Mouse (Mus musculus) CH12.LX (cell line): ENCODE results near the gene 1700042G07Rik. TPM values are rescaled to one million over a fixed set of nuclear protein-coding genes. Genes with fewer than 3 reads are reported as not detected.

Experiments
- DNase-seq: peaks from one replicate; pipeline ENCODE4 v3.0.0-alpha.2; 2013; ENCODE audit errors: extremely low read depth
- H3K27ac ChIP-seq: 2 replicates; pipeline ENCODE4 v1.5.1; 2012; ENCODE audit warnings: low read depth, mild to moderate bottlenecking, control low read depth, moderate library complexity; ENCODE audit not compliant: insufficient read depth
- H3K27me3 ChIP-seq: replicated peaks from 2 replicates; pipeline ENCODE3; 2012; ENCODE audit warnings: inconsistent platforms
- H3K36me3 ChIP-seq, 2 experiments: replicated peaks in 1 of 2; 2 replicates each; pipeline versions ENCODE3 to v1.6.1; 2012; ENCODE audit warnings: inconsistent platforms in 1 of 2, low read length in 1 of 2, mild to moderate bottlenecking in 1 of 2, mixed read lengths in 1 of 2, moderate library complexity in 1 of 2; ENCODE audit not compliant: control insufficient read depth in 1 of 2, insufficient read depth in 1 of 2
- H3K4me1 ChIP-seq, 2 experiments: 2 replicates each; pipeline ENCODE4 v1.6.1; 2012; ENCODE audit warnings: inconsistent platforms in 1 of 2, moderate library complexity in 1 of 2; ENCODE audit not compliant: insufficient read depth in 2 of 2, control insufficient read depth in 1 of 2
- H3K4me2 ChIP-seq: 2 replicates; pipeline ENCODE4 v1.6.1; 2012; ENCODE audit warnings: low read depth, mild to moderate bottlenecking, control low read depth; ENCODE audit not compliant: poor library complexity, insufficient read depth, severe bottlenecking
- H3K4me3 ChIP-seq, 3 experiments: fragments of 150-350 bp in 1 of 3; sonication (generic) in 1 of 3; replicated peaks in 1 of 3; 2 replicates each; pipeline versions ENCODE3 to v1.5.1; 2011 to 2012; ENCODE audit warnings: low read depth in 2 of 3, low read length in 2 of 3, mild to moderate bottlenecking in 2 of 3, moderate library complexity in 2 of 3, control low read depth in 1 of 3, improper control_type of control experiment in 1 of 3, inconsistent platforms in 1 of 3, mixed read lengths in 1 of 3; ENCODE audit not compliant: poor library complexity in 1 of 3
- H3K79me2 ChIP-seq: replicated peaks from 2 replicates; pipeline ENCODE4 v1.6.1; 2012; ENCODE audit warnings: mild to moderate bottlenecking, moderate library complexity; ENCODE audit not compliant: control insufficient read depth, poor library complexity, insufficient read depth, severe bottlenecking; ENCODE audit errors: extremely low read depth
- H3K9ac ChIP-seq: 2 replicates; pipeline ENCODE4 v1.6.1; 2012; ENCODE audit warnings: low read depth, mild to moderate bottlenecking, control low read depth, moderate library complexity; ENCODE audit not compliant: insufficient read depth
- H3K9me3 ChIP-seq: replicated peaks from 2 replicates; pipeline ENCODE3; 2012; ENCODE audit warnings: low read length, inconsistent platforms, mixed read lengths
- BHLHE40 ChIP-seq: IDR thresholded peaks from 2 replicates; pipeline ENCODE4 v1.6.1; 2011; ENCODE audit warnings: mild to moderate bottlenecking, low read depth, low read length, improper control_type of control experiment
- CHD1 ChIP-seq: IDR thresholded peaks from 2 replicates; pipeline ENCODE4 v1.6.1; 2012; ENCODE audit warnings: low read depth, low read length, improper control_type of control experiment, inconsistent platforms
- EP300 ChIP-seq: IDR thresholded peaks from 2 replicates; pipeline ENCODE4 v1.6.1; 2011; ENCODE audit warnings: low read length, improper control_type of control experiment
- ETS1 ChIP-seq: conservative IDR thresholded peaks from 2 replicates; pipeline ENCODE4 v1.6.1; 2012; ENCODE audit warnings: low read depth, mild to moderate bottlenecking, inconsistent platforms, low read length, improper control_type of control experiment, moderate library complexity
- GABPA ChIP-seq: IDR thresholded peaks from 2 replicates; pipeline ENCODE4 v1.6.1; 2012; ENCODE audit warnings: low read depth, low read length, improper control_type of control experiment, inconsistent platforms; ENCODE audit not compliant: insufficient replicate concordance
- HCFC1 ChIP-seq: IDR thresholded peaks from 2 replicates; pipeline ENCODE4 v1.6.1; 2012; ENCODE audit warnings: low read depth, mild to moderate bottlenecking, inconsistent platforms, low read length, improper control_type of control experiment
- IRF4 ChIP-seq: IDR thresholded peaks from 2 replicates; pipeline ENCODE4 v1.6.1; 2014; ENCODE audit warnings: low read depth, mild to moderate bottlenecking, inconsistent platforms, low read length, improper control_type of control experiment
- JUN ChIP-seq: IDR thresholded peaks from 2 replicates; pipeline ENCODE4 v1.6.1; 2011; ENCODE audit warnings: low read depth, mild to moderate bottlenecking, low read length, improper control_type of control experiment, moderate library complexity; ENCODE audit not compliant: insufficient read depth
- JUND ChIP-seq: conservative IDR thresholded peaks from 2 replicates; pipeline ENCODE4 v1.6.1; 2011; ENCODE audit warnings: low read depth, low read length, improper control_type of control experiment
- KAT2A ChIP-seq: IDR thresholded peaks from 2 replicates; pipeline ENCODE4 v1.6.1; 2012; ENCODE audit warnings: low read length, improper control_type of control experiment, inconsistent platforms; ENCODE audit not compliant: insufficient replicate concordance
- MAFK ChIP-seq: IDR thresholded peaks from 2 replicates; pipeline ENCODE4 v1.6.1; 2011; ENCODE audit warnings: low read length, improper control_type of control experiment; ENCODE audit not compliant: insufficient replicate concordance
- MAX ChIP-seq: IDR thresholded peaks from 2 replicates; pipeline ENCODE4 v1.6.1; 2011; ENCODE audit warnings: low read length, improper control_type of control experiment
- MEF2A ChIP-seq: IDR thresholded peaks from 2 replicates; pipeline ENCODE4 v1.6.1; 2014; ENCODE audit warnings: low read depth, mild to moderate bottlenecking, inconsistent platforms, low read length, improper control_type of control experiment, borderline replicate concordance
- MXI1 ChIP-seq: IDR thresholded peaks from 2 replicates; pipeline ENCODE4 v1.6.1; 2011; ENCODE audit warnings: mild to moderate bottlenecking, low read depth, low read length, improper control_type of control experiment
- NRF1 ChIP-seq: IDR thresholded peaks from 2 replicates; pipeline ENCODE4 v1.6.1; 2014; ENCODE audit warnings: low read depth, mild to moderate bottlenecking, inconsistent platforms, low read length, improper control_type of control experiment, moderate library complexity
- PAX5 ChIP-seq: IDR thresholded peaks from 2 replicates; pipeline ENCODE4 v1.6.1; 2012; ENCODE audit warnings: low read length, inconsistent platforms, mixed read lengths
- POLR2A ChIP-seq: IDR thresholded peaks from 2 replicates; pipeline ENCODE4 v1.6.1; 2011; ENCODE audit warnings: low read depth, mild to moderate bottlenecking, improper control_type of control experiment, low read length
- POLR2AphosphoS2 ChIP-seq: IDR thresholded peaks from 2 replicates; pipeline ENCODE4 v1.6.1; 2011; ENCODE audit warnings: low read depth, low read length, improper control_type of control experiment
- SIN3A ChIP-seq: IDR thresholded peaks from 2 replicates; pipeline ENCODE4 v1.6.1; 2012; ENCODE audit warnings: low read length, improper control_type of control experiment, inconsistent platforms
- SMC3 ChIP-seq: IDR thresholded peaks from 2 replicates; pipeline ENCODE4 v1.6.1; 2011; ENCODE audit warnings: low read depth, low read length, improper control_type of control experiment
- TBP ChIP-seq: conservative IDR thresholded peaks from 2 replicates; pipeline ENCODE4 v1.6.1; 2011; ENCODE audit warnings: low read depth, low read length, improper control_type of control experiment
- TCF12 ChIP-seq: IDR thresholded peaks from 2 replicates; pipeline ENCODE4 v1.6.1; 2014; ENCODE audit warnings: low read depth, mild to moderate bottlenecking, inconsistent platforms, low read length, improper control_type of control experiment
- UBTF ChIP-seq: IDR thresholded peaks from 2 replicates; pipeline ENCODE4 v1.6.1; 2012; ENCODE audit warnings: low read depth, mild to moderate bottlenecking, inconsistent platforms, low read length, improper control_type of control experiment, moderate library complexity
- USF1 ChIP-seq: IDR thresholded peaks from 2 replicates; pipeline ENCODE4 v1.6.1; 2014; ENCODE audit warnings: low read depth, mild to moderate bottlenecking, inconsistent platforms, low read length, improper control_type of control experiment
- USF2 ChIP-seq: conservative IDR thresholded peaks from 2 replicates; pipeline ENCODE4 v1.6.1; 2011; ENCODE audit warnings: low read depth, low read length, improper control_type of control experiment
- ZC3H11A ChIP-seq: IDR thresholded peaks from 2 replicates; pipeline ENCODE4 v1.6.1; 2012; ENCODE audit warnings: low read depth, mild to moderate bottlenecking, inconsistent platforms, low read length, improper control_type of control experiment
- ZKSCAN1 ChIP-seq: IDR thresholded peaks from 2 replicates; pipeline ENCODE4 v1.6.1; 2012; ENCODE audit warnings: low read depth, inconsistent platforms, low read length, improper control_type of control experiment, borderline replicate concordance
- ZMIZ1 ChIP-seq: IDR thresholded peaks from 2 replicates; pipeline ENCODE4 v1.6.1; 2012; ENCODE audit warnings: low read depth, mild to moderate bottlenecking, inconsistent platforms, low read length, improper control_type of control experiment
- ZNF384 ChIP-seq: IDR thresholded peaks from 2 replicates; pipeline ENCODE4 v1.6.1; 2012; ENCODE audit warnings: low read depth, low read length, improper control_type of control experiment, inconsistent platforms
- dilution Hi-C: fragments of 300-500 bp; cut with MboI; formaldehyde crosslinking; loops from 2 replicates; pipeline ENCODE4 v1.14.3; 2020; ENCODE audit warnings: low sequenced_read_pairs; ENCODE audit not compliant: extremely low pct_unique_long_range_greater_than_20kb, extremely low pct_ligation_motif_present
- in situ Hi-C: fragments of 300-500 bp; cut with MboI; formaldehyde crosslinking; loops from 3 replicates; pipeline ENCODE4 v1.14.3; 2019; ENCODE audit warnings: low sequenced_read_pairs, low pct_ligation_motif_present, low pct_unique_long_range_greater_than_20kb, mixed read lengths
- polyA plus RNA-seq: library from polyadenylated mRNA; unstranded; fragments of >175 nt; gene quantifications from 2 replicates; pipeline ENCODE4 v1.2.1, GENCODE M21; 2012; ENCODE audit warnings: low read depth; ENCODE audit not compliant: insufficient read length
- total RNA-seq, 2 experiments: library from RNA; depleted of rRNA; stranded (reverse); fragments of 300-350 nt in 1 of 2; fragments of >200 nt in 1 of 2; gene quantifications; 2 replicates each; pipeline ENCODE4 v1.2.3; 2012 to 2014

Gene 1700042G07Rik
- total and polyA plus RNA-seq, 3 experiments: not detected

DNA sequence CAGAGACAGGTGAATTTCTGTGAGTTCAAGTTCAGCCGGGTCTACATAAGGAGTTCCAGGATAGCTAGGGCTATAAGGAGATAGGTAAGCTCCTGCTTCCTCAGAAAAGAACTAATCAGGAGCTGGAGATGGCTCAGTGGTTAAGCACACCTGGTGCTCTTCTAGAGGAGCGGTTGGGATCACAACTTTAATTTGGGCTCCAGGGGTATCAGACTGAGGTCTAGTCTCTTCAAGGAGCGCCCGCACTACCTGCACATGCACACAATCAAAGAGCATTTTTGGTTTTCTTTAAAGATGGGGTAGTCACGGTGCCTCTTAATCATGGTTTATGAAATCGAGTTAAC, 23.4 kb upstream of the 1700042G07Rik start:
- H3K4me2 ChIP-seq: peak overlapping the region; percentile 62; the same call in 1 of the 2 replicates
- peaks cover 6 to 18% of the 10 kb centered on the region in 2 experiments; a peak in 2 of 4 replicates for H3K4me1 ChIP-seq
- TF ChIP-seq USF1: no peak
- no peak for TF ChIP-seq HCFC1
- no peak for TF ChIP-seq ETS1
- TF ChIP-seq EP300: no peak
- no peak for TF ChIP-seq CHD1
- TF ChIP-seq USF2: no peak
- TF ChIP-seq IRF4: no peak
- TF ChIP-seq BHLHE40: no peak
- TF ChIP-seq ZNF384: no peak
- TF ChIP-seq KAT2A: no peak
- no peak for TF ChIP-seq MAX
- no peak for TF ChIP-seq SIN3A
- no peak for TF ChIP-seq JUND
- dilution Hi-C loops (no loop called here), in situ Hi-C loops (loop anchor here (25.0 kb wide), 2 partner anchors 188 to 663 kb away; partner anchors contain the start of genes Hpdl, Mutyh and Toe1)
- H3K27me3 ChIP-seq: no peaks in the 10 kb centered on the region
- peaks cover 28 to 34% of the 10 kb centered on the region in 2 experiments for H3K36me3 ChIP-seq
- peaks cover 5% of the 10 kb centered on the region for H3K9me3 ChIP-seq
- DNase-seq: no peak
- H3K27ac ChIP-seq: no peak overlapping the region
- peak overlapping the region; percentile 86 for H3K9ac ChIP-seq
- peaks cover 11% of the 10 kb centered on the region for H3K79me2 ChIP-seq
- peak overlapping the region; percentile 71 to 87 (median 81) for H3K4me3 ChIP-seq

DNA sequence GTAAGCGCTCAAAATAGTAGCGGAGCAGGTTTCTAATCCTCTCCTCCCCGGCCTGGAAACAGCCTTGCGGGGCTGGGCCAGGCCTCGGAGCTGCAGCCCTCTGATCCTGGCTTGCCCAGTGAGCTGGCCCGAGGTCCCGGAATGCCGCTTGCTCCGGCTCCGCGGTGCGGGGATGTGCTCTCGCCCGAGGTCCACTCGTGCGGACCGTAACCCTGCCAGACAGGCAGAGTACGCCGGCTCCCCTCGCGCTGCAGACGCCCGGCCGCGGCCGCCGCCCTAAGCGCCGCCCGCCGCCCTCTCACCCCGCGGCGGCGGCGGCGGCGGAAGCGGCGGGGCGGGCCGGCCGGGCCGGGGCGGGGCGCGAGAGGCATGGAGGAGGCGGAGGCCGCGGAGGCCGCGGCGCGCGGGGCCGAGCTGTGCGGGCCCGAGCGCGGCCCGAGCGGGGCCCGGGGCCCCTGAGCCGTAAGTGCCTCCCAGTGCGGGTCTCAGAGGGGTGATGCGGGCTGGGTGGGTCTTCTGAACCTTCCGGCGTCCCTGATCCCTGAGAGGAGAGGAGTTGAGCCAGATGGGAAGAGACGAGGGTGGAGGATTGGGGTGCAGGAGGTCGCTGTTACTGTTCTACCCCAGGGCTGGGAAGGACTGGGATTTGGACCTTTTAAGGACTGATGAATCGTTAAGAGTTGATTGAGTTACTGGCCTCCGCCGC, 22.9 kb upstream of the 1700042G07Rik start:
- dilution Hi-C loops: no loop called here
- no peaks in the 10 kb centered on the region for H3K27me3 ChIP-seq
- H3K27ac ChIP-seq: no peak overlapping the region
- H3K36me3 ChIP-seq: peaks cover 33 to 39% of the 10 kb centered on the region in 2 experiments
- DNase-seq: no peak
- H3K9me3 ChIP-seq: peaks cover 5% of the 10 kb centered on the region
- peaks cover 11% of the 10 kb centered on the region for H3K79me2 ChIP-seq
- in situ Hi-C loops: loop anchor here (25.0 kb wide), 2 partner anchors 187 to 662 kb away; partner anchors contain the start of genes Hpdl, Mutyh and Toe1
- H3K4me3 ChIP-seq: peak overlapping the region; percentile 71 to 87 (median 84)
- peak overlapping the region; percentile 91 for H3K4me2 ChIP-seq
- H3K4me1 ChIP-seq: peaks cover 6 to 18% of the 10 kb centered on the region in 2 experiments; a peak in 2 of 4 replicates
- peak overlapping the region; percentile 97 for H3K9ac ChIP-seq
- TF ChIP-seq EP300 (no peak), TBP (no peak), ZMIZ1 (peak; percentile 58), MAFK (no peak), UBTF (0 out of 2 replicates have a peak, but pooled peaks have one; percentile 44), IRF4 (no peak; the same call in 1 of the 2 replicates), KAT2A (no peak), TCF12 (peak; percentile 59; the same call in 1 of the 2 replicates), SMC3 (no peak), ZNF384 (no peak), NRF1 (0 out of 2 replicates have a peak, but pooled peaks have one; percentile 8), GABPA (no peak), BHLHE40 (no peak), MEF2A (no peak), MXI1 (peak; percentile 81), POLR2AphosphoS2 (peak; percentile 64; the same call in 1 of the 2 replicates), ZC3H11A (no peak), USF2 (no peak), POLR2A (peak; percentile 92), CHD1 (no peak), ZKSCAN1 (no peak), JUN (no peak), PAX5 (no peak), HCFC1 (peak; percentile 41; the same call in 1 of the 2 replicates), MAX (no peak), ETS1 (no peak)
